Comparison of ENCODE assay signal across 8 mouse cellular contexts in genomic region chr13:111867763-111868725, GRCm38 (mm10). TPM values are rescaled to one million over a fixed set of nuclear protein-coding genes. Genes with fewer than 3 reads are reported as not detected.
DNase-seq lines count a peak whose midpoint lies in the region; ATAC-seq lines count a peak whose summit lies in the region.

No protein-coding gene starts in this region.

- H3K4me3 ChIP-seq in neural tube, embryonic 12.5 days = no peak overlapping the region
- H3K4me3 ChIP-seq in stomach, embryonic 16.5 days (replicated peaks; ENCODE audit: low read length) = peak overlapping the region; percentile 3

- peaks cover 20% of the 10 kb centered on the region; the same call in 1 of the 2 replicates for H3K4me1 ChIP-seq in neural tube, embryonic 12.5 days
- peaks cover 21% of the 10 kb centered on the region for H3K4me1 ChIP-seq in stomach, embryonic 16.5 days (ENCODE audit: control insufficient read depth, insufficient read depth, low read length)

- peak; percentile 48 to 58 for DNase-seq in cerebellum, postnatal 10 days
- no peak for DNase-seq in cerebellum, adult 18-20 months
- peak; percentile 19 to 24 for DNase-seq in layer of hippocampus, adult 8-10 months (ENCODE audit: low spot score in 2 of 2)
- peak; percentile 22 to 25 for DNase-seq in lung, adult 18-20 months

- peak overlapping the region; percentile 62 for H3K27ac ChIP-seq in neural tube, embryonic 12.5 days
- H3K27ac ChIP-seq in stomach, embryonic 16.5 days (ENCODE audit: low read length) = peak overlapping the region; percentile 28

- 52% methylated on average over 31 of the region's 31 CpGs for WGBS in neural tube, embryonic 12.5 days
- WGBS in stomach, embryonic 16.5 days = 32% methylated on average over 31 of the region's 31 CpGs

- H3K36me3 ChIP-seq in neural tube, embryonic 12.5 days = no peaks in the 10 kb centered on the region
- no peaks in the 10 kb centered on the region for H3K36me3 ChIP-seq in stomach, embryonic 16.5 days (ENCODE audit: control insufficient read depth, insufficient read depth, low read length)

- peak; percentile 39; the same call in 1 of the 2 replicates for ATAC-seq in frontal cortex, adult (ENCODE audit: low TSS enrichment)
- peak; percentile 72 to 77 for ATAC-seq in hematopoietic stem cell, adult 5-6 weeks (replicated peaks in 1 of 2; ENCODE audit: insufficient read depth in 1 of 2, low FRiP score in 2 of 2, low TSS enrichment in 1 of 2, low read depth in 1 of 2, poor library complexity in 2 of 2, severe bottlenecking in 2 of 2)
- peak; percentile 29; the same call in 1 of the 2 replicates for ATAC-seq in neural tube, embryonic 12.5 days (ENCODE audit: low FRiP score, low read depth)
- ATAC-seq in stomach, embryonic 16.5 days (ENCODE audit: insufficient read depth, low FRiP score) = peak; percentile 63

- H3K4me2 ChIP-seq in neural tube, embryonic 12.5 days (replicated peaks) = peak overlapping the region; percentile 40
- H3K4me2 ChIP-seq in stomach, embryonic 16.5 days (ENCODE audit: low read depth, low read length) = peak overlapping the region; percentile 30

- H3K9ac ChIP-seq in neural tube, embryonic 12.5 days = no peak overlapping the region
- peak overlapping the region; percentile 32; the same call in 1 of the 2 replicates for H3K9ac ChIP-seq in stomach, embryonic 16.5 days (ENCODE audit: low read length)

- no peaks in the 10 kb centered on the region for H3K9me3 ChIP-seq in neural tube, embryonic 12.5 days
- H3K9me3 ChIP-seq in stomach, embryonic 16.5 days (replicated peaks; ENCODE audit: control insufficient read depth, low read length) = no peaks in the 10 kb centered on the region

- H3K27me3 ChIP-seq in neural tube, embryonic 12.5 days (replicated peaks) = no peaks in the 10 kb centered on the region
- H3K27me3 ChIP-seq in stomach, embryonic 16.5 days (ENCODE audit: control insufficient read depth, insufficient read depth, low read length) = no peaks in the 10 kb centered on the region

RNA-seq across cellular contexts. Expression of gene Map3k1, which starts 59.3 kb away (rescaled TPM):
- total RNA-seq in hematopoietic stem cell, adult 5-6 weeks (2017) = 32.5 and 65.6 TPM in 2 replicates
- 10 to 100 TPM; 14.4 to 18.6 (median 14.6) TPM for total RNA-seq in layer of hippocampus, adult 8-10 months (2022)
- 13.2 and 14.2 TPM in 2 replicates for polyA plus RNA-seq in neural tube, embryonic 12.5 days (2016; fragmentation: Nextera tagmentation; extraction: Ambion mirVana)
- polyA plus RNA-seq in stomach, embryonic 16.5 days (2015; fragmentation: Nextera tagmentation; extraction: Ambion mirVana) = 22.3 and 23.6 TPM in 2 replicates

Comparison
In these comparisons a context has a peak if more than half of its experiments do, and no peak if none do; other contexts are left out.
1. DNase-seq: peak in cerebellum, postnatal 10 days (2 of 2), layer of hippocampus, adult 8-10 months (2 of 2) and lung, adult 18-20 months (2 of 2); none in cerebellum, adult 18-20 months (0 of 2).
2. Peak in every context shown above with its lines, with median percentiles within 50 percentile points of each other: ATAC-seq.